Mouse (Mus musculus) intestine, embryonic 14.5 days (tissue): ENCODE measurements around the gene Galr2. TPM values are rescaled to one million over a fixed set of nuclear protein-coding genes. Genes with fewer than 3 reads are reported as not detected.

Experiments used
- ATAC-seq: fragments of 200-750 bp; cut with Nextera tagmentation; replicated peaks from 2 replicates; pipeline ENCODE4 v1.8.0; 2017; ENCODE audit warnings: low read depth, moderate number of reproducible peaks, moderate TSS enrichment, moderate library complexity; ENCODE audit not compliant: low FRiP score, low TSS enrichment
- DNase-seq: peaks from one replicate; pipeline ENCODE4 v3.0.0-alpha.2; 2018; ENCODE audit warnings: low spot score
- H3K27ac ChIP-seq: fragments of 300-500 bp; sonication (generic); 2 replicates; pipeline ENCODE4 v1.5.1; 2014; ENCODE audit warnings: low read depth, mild to moderate bottlenecking, control low read depth
- H3K27me3 ChIP-seq: fragments of 300-500 bp; sonication (generic); replicated peaks from 2 replicates; pipeline ENCODE4 v1.6.1; 2014; ENCODE audit warnings: low read length, control low read depth; ENCODE audit not compliant: control insufficient read depth, insufficient read depth
- H3K36me3 ChIP-seq: fragments of 300-500 bp; sonication (generic); 2 replicates; pipeline ENCODE4 v1.6.1; 2014; ENCODE audit warnings: low read length, control low read depth; ENCODE audit not compliant: control insufficient read depth, insufficient read depth
- H3K4me1 ChIP-seq: fragments of 300-500 bp; sonication (generic); replicated peaks from 2 replicates; pipeline ENCODE4 v1.6.1; 2014; ENCODE audit warnings: low read length, control low read depth, mixed read lengths; ENCODE audit not compliant: control insufficient read depth, insufficient read depth
- H3K4me2 ChIP-seq: fragments of 300-500 bp; sonication (generic); 2 replicates; pipeline ENCODE4 v1.6.1; 2014; ENCODE audit warnings: low read length
- H3K4me3 ChIP-seq: fragments of 300-500 bp; sonication (generic); 2 replicates; pipeline ENCODE4 v1.5.1; 2014; ENCODE audit warnings: low read depth, low read length, control low read depth, mixed read lengths
- H3K9ac ChIP-seq: fragments of 300-500 bp; sonication (generic); 2 replicates; pipeline ENCODE4 v1.6.1; 2014; ENCODE audit warnings: mild to moderate bottlenecking, low read length
- H3K9me3 ChIP-seq: fragments of 300-500 bp; sonication (generic); 2 replicates; pipeline ENCODE4 v1.6.1; 2016; ENCODE audit warnings: low read length, control low read depth; ENCODE audit not compliant: control insufficient read depth
- WGBS: fragments of 180-500 bp; shearing (Covaris S2); extraction: QIAGEN DNeasy Blood & Tissue Kit; methylation state at CpG from one replicate; pipeline ENCODE4 v1.1.7; 2014; 5-methylcytosine and 5-hydroxymethylcytosine counted together
- polyA plus RNA-seq: library from polyadenylated mRNA; unstranded; fragments of >200 nt; fragmentation: Nextera tagmentation; extraction: Ambion mirVana; gene quantifications from 2 replicates; pipeline ENCODE4 v1.2.1, GENCODE M21; 2014

The Galr2 gene
- polyA plus RNA-seq, 1 experiment from 2014 or later: 0.11 TPM

GRCm38 (mm10) chr11:116329314-116330210, 48.8 kb downstream of the Galr2 start:
- peaks cover 16% of the 10 kb centered on the region for H3K27me3 ChIP-seq
- H3K4me3 ChIP-seq: no peak overlapping the region
- H3K27ac ChIP-seq: no peak overlapping the region
- DNase-seq (no peak), ATAC-seq (no peak)
- no peaks in the 10 kb centered on the region for H3K36me3 ChIP-seq
- H3K9me3 ChIP-seq: no peaks in the 10 kb centered on the region
- 0 out of 2 replicates have a peak overlapping the region, but pooled peaks have one; percentile 7 for H3K9ac ChIP-seq
- H3K4me2 ChIP-seq: no peak overlapping the region
- WGBS: 52% methylated on average over 18 of the region's 18 CpGs
- peaks cover 25% of the 10 kb centered on the region for H3K4me1 ChIP-seq

GRCm38 (mm10) chr11:116330211-116330518, 49.4 kb downstream of the Galr2 start:
- H3K27ac ChIP-seq: no peak overlapping the region
- no peak overlapping the region for H3K4me3 ChIP-seq

DNA sequence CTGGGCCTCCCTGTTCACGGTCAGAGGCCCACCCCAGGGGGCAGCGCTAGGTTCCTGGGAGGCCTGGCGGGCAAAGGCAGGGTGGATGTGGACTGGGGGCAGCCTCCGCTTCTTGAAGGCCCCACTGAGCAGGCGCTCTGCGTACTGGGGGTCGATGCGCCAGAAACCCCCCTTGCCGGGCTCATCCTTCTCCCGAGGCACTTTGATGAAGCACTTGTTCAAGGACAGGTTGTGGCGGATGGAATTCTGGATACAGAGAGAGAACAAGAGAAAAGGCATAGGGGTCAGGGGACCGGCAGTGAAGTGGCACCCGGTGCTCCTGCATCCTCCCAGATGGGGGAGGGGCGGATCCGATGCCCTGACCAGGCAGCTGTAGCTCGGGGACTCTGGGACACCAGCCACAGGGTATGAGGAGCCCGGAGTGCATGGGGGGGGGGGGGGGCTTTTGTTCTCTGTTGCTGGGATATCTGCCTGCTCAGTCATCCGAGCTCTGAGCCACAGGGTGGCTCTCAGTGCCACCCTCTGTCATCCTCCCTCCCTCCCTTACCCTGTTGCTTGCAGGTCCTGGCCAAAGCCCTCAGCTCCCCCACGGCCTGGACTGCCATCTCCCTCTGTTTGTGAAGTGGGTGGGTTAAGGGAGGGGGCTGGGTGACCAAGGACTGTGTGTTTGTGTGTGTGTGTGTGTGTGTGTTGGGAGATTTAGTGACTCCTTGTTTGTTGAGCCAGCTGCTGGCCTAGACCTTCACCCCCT, 51.7 kb downstream of the Galr2 start:
- H3K27ac ChIP-seq: no peak overlapping the region
- peak overlapping the region; percentile 98 for H3K4me2 ChIP-seq
- peaks cover 39% of the 10 kb centered on the region for H3K4me1 ChIP-seq
- ATAC-seq: no peak
- WGBS: 38% methylated on average over 18 of the region's 19 CpGs
- no peak overlapping the region for H3K4me3 ChIP-seq
- no peaks in the 10 kb centered on the region for H3K9me3 ChIP-seq
- peaks cover 22% of the 10 kb centered on the region for H3K27me3 ChIP-seq
- H3K36me3 ChIP-seq: no peaks in the 10 kb centered on the region
- DNase-seq: no peak
- no peak overlapping the region for H3K9ac ChIP-seq

More at GRCm38 (mm10) chr11:116330211-116330518, 49.4 kb downstream of the Galr2 start:
- no peaks in the 10 kb centered on the region for H3K36me3 ChIP-seq
- H3K9me3 ChIP-seq: no peaks in the 10 kb centered on the region
- H3K4me2 ChIP-seq: no peak overlapping the region
- H3K27me3 ChIP-seq: peaks cover 22% of the 10 kb centered on the region
- peaks cover 31% of the 10 kb centered on the region for H3K4me1 ChIP-seq
- H3K9ac ChIP-seq: 0 out of 2 replicates have a peak overlapping the region, but pooled peaks have one; percentile 3
- WGBS: 68% methylated on average over 7 of the region's 7 CpGs
- no peak for ATAC-seq
- DNase-seq: no peak

- WGBS: 71% methylated on average over 3 of the region's 3 CpGs
- Histone ChIP-seq H3K4me3 (no peak overlapping the region), H3K9me3 (no peaks in the 10 kb centered on the region), H3K27me3 (peaks cover 22% of the 10 kb centered on the region), H3K27ac (no peak overlapping the region), H3K9ac (no peak overlapping the region), H3K4me1 (peaks cover 39% of the 10 kb centered on the region), H3K4me2 (peak overlapping the region; percentile 98), H3K36me3 (no peaks in the 10 kb centered on the region)
- DNase-seq (no peak), ATAC-seq (no peak)
Measured at GRCm38 (mm10) chr11:116332983-116333270, 52.2 kb downstream of the Galr2 start.

Other genes starting within 250 kb of the Galr2 start
- gene Unc13d, start 203.0 kb upstream of the Galr2 start, polyA plus RNA-seq: 2.6 and 3.5 TPM in 2 replicates
- 78.0 and 85.0 TPM in 2 replicates for gene Wbp2, start 193.9 kb upstream of the Galr2 start, polyA plus RNA-seq
- gene Trim47, start 153.7 kb upstream of the Galr2 start, polyA plus RNA-seq: 10.8 and 13.1 TPM in 2 replicates
- gene Trim65, start 149.8 kb upstream of the Galr2 start, polyA plus RNA-seq: 5.3 and 5.5 TPM in 2 replicates
- 111 and 113 TPM in 2 replicates for gene Mrpl38, start 142.1 kb upstream of the Galr2 start, polyA plus RNA-seq
- gene Fbf1, start 112.8 kb upstream of the Galr2 start, polyA plus RNA-seq: 22.8 and 23.3 TPM in 2 replicates
- 88.8 and 93.2 TPM in 2 replicates for gene Ten1, start 82.1 kb upstream of the Galr2 start, polyA plus RNA-seq
- 33.3 and 35.1 TPM in 2 replicates for gene Acox1, start 81.9 kb upstream of the Galr2 start, polyA plus RNA-seq
- gene Evpl, start 42.9 kb upstream of the Galr2 start, polyA plus RNA-seq: 3.2 and 3.7 TPM in 2 replicates
- gene Srp68, start 6.7 kb upstream of the Galr2 start, polyA plus RNA-seq: 78.1 and 83.2 TPM in 2 replicates
- 63.8 TPM in 2 replicates for gene Exoc7, start 26.3 kb downstream of the Galr2 start, polyA plus RNA-seq
- 0.95 and 0.97 TPM in 2 replicates for gene Foxj1, start 54.5 kb downstream of the Galr2 start, polyA plus RNA-seq
- 14.6 and 19.9 TPM in 2 replicates for gene Rnf157, start 132.1 kb downstream of the Galr2 start, polyA plus RNA-seq
- gene Ubald2, start 153.2 kb downstream of the Galr2 start, polyA plus RNA-seq: 76.2 and 78.5 TPM in 2 replicates
- gene Qrich2, start 185.3 kb downstream of the Galr2 start, polyA plus RNA-seq: 0.15 and 0.22 TPM in 2 replicates
- gene Prpsap1, start 213.3 kb downstream of the Galr2 start, polyA plus RNA-seq: 207 and 208 TPM in 2 replicates
- 2.1 and 4.5 TPM in 2 replicates for gene Sphk1, start 250.0 kb downstream of the Galr2 start, polyA plus RNA-seq